Mouse (Mus musculus): ENCODE results near the gene Vmn1r143.
"Not testable (repeated sequence)": the region's sequence is repeated elsewhere in the genome, so short reads cannot be mapped to it uniquely, and the experiment has no call there.

DNA sequence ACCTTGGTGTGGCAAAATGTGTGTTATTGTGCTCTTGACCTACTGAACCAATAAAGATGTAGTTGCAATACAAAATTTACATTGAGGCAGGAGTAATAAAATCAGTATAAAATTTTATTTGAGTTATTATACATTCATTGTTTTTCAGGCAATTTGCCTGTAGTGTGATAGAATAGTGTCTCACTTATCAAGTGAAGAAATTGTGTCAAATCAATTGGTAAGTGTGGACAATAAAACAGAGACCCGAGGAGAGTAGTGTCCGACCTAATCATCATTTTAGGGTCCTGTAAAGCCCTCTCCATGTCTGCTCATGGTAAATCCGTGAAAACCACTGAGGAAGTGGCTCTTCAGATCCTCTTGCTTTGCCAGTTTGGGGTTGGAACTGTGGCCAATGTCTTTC, at the start of gene Vmn1r143:
- TF ChIP-seq CTCF (IDR thresholded peaks at IDR 0.05; ENCODE audit: borderline replicate concordance, extremely low read depth, insufficient read depth, insufficient read length); POLR2A (IDR thresholded peaks at IDR 0.05; ENCODE audit: borderline replicate concordance, extremely low read depth, insufficient read depth, insufficient read length, poor library complexity, severe bottlenecking): not testable (repeated sequence)

All from brain, embryonic 14.5 days (tissue).